Comparison of ENCODE assay signal across 18 mouse cellular contexts in the genomic region with DNA sequence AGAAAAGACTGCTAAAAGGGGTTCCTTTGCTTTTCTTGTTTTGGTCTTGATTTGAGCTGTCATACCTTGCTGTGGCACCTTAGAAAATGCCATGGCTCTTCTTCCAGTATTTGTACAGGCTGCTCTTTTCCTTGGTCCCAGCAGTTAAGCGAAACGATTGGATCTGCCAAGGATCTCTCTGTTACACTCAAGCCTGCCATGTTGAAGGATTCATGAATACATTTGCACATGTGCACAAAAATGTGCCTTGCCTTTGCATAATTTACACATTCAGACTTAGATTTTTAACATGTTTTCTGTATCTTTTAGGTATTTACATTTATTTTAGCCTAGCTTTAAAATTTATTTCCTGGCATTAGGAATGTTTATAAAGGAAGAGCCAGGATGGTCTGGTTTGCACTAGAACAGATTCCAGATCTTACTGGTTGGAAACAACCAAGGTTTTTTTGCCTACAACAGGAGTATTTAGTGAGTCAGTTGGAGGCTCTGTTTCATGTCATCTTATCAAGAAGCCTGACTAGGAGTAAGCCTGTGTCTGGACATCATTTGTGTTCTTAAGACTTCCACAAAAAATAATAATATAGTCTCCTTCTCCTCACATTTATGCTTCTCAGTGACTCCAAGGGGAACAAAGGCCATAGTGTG. TPM values are rescaled to one million over a fixed set of nuclear protein-coding genes. Genes with fewer than 3 reads are reported as not detected.
DNase-seq lines count a peak whose midpoint lies in the region; ATAC-seq and TF ChIP-seq lines count a peak whose summit lies in the region.
"Had no signal": no experiment of that assay in that cellular context is flagged by ENCODE, and none has a peak within 500 bp of the region (broad histone marks: within the 10 kb centered on the region; RNA-seq: fewer than 3 reads in every experiment).

No protein-coding gene starts in this region.

- no peaks in the 10 kb centered on the region for H3K9me3 ChIP-seq in heart, embryonic 10.5 days
- H3K9me3 ChIP-seq in neural tube, embryonic 13.5 days: no peaks in the 10 kb centered on the region
- H3K9me3 ChIP-seq in stomach, embryonic 15.5 days: no peaks in the 10 kb centered on the region
- H3K9me3 ChIP-seq: limb, embryonic 12.5 days had no signal

- H3K4me2 ChIP-seq in neural tube, embryonic 13.5 days: no peak overlapping the region
- no peak overlapping the region for H3K4me2 ChIP-seq in stomach, embryonic 15.5 days
- H3K4me2 ChIP-seq: heart, embryonic 11.5 days; limb, embryonic 12.5 days had no signal

- H3K4me1 ChIP-seq in heart, embryonic 10.5 days: no peaks in the 10 kb centered on the region
- H3K4me1 ChIP-seq in neural tube, embryonic 13.5 days (replicated peaks): peaks cover 18% of the 10 kb centered on the region
- H3K4me1 ChIP-seq in stomach, embryonic 15.5 days: peaks cover 11% of the 10 kb centered on the region; the same call in 1 of the 2 replicates

- peaks cover 91% of the 10 kb centered on the region for H3K36me3 ChIP-seq in heart, embryonic 10.5 days
- peaks cover 93% of the 10 kb centered on the region for H3K36me3 ChIP-seq in neural tube, embryonic 13.5 days
- peaks cover 46% of the 10 kb centered on the region for H3K36me3 ChIP-seq in stomach, embryonic 15.5 days

- H3K4me3 ChIP-seq in heart, embryonic 10.5 days: no peak overlapping the region
- H3K4me3 ChIP-seq in layer of hippocampus, adult 2 months: no peak overlapping the region
- no peak overlapping the region for H3K4me3 ChIP-seq in neural tube, embryonic 13.5 days
- no peak overlapping the region for H3K4me3 ChIP-seq in stomach, embryonic 15.5 days (replicated peaks)
- H3K4me3 ChIP-seq: gastrocnemius, adult 2 months; limb, embryonic 12.5 days had no signal

- intact Hi-C loops in left cerebral cortex, postnatal 36 days (cut with DNase I): no loop called here

- no peaks in the 10 kb centered on the region for H3K27me3 ChIP-seq in heart, embryonic 10.5 days (ENCODE audit: insufficient read depth, poor library complexity, severe bottlenecking)
- no peaks in the 10 kb centered on the region for H3K27me3 ChIP-seq in neural tube, embryonic 13.5 days
- H3K27me3 ChIP-seq in stomach, embryonic 15.5 days (replicated peaks): no peaks in the 10 kb centered on the region
- H3K27me3 ChIP-seq: limb, embryonic 12.5 days had no signal

- 0 out of 2 replicates have a peak overlapping the region, but pooled peaks have one; percentile 3 for H3K27ac ChIP-seq in heart, embryonic 10.5 days
- H3K27ac ChIP-seq in layer of hippocampus, adult 2 months: peak overlapping the region; percentile 59; the same call in 1 of the 2 replicates
- peak overlapping the region; percentile 38; the same call in 1 of the 2 replicates for H3K27ac ChIP-seq in neural tube, embryonic 13.5 days (replicated peaks)
- H3K27ac ChIP-seq in stomach, embryonic 15.5 days: peak overlapping the region; percentile 68
- H3K27ac ChIP-seq: gastrocnemius, adult 2 months had no signal

- TF ChIP-seq CTCF in layer of hippocampus, adult 2 months (conservative IDR thresholded peaks at IDR 0.05): no peak

- no peak for DNase-seq in heart, embryonic 10.5 days (ENCODE audit: low spot score)
- DNase-seq in heart, adult 11 months: no peak
- no peak for DNase-seq in layer of hippocampus, adult 2 months (ENCODE audit: low spot score in 2 of 2)
- DNase-seq in layer of hippocampus, postnatal 25 days (ENCODE audit: extremely low spot score in 1 of 2, low spot score in 1 of 2): no peak
- no peak for DNase-seq in neural tube, embryonic 10.5 days (ENCODE audit: extremely low spot score, low spot score)
- no peak for DNase-seq in left cerebral cortex, postnatal 36 days (ENCODE audit: low spot score in 2 of 2)
- DNase-seq: adrenal gland, adult 2 months; B cell, adult 2 months; cerebellum, adult 8-10 months; kidney, adult 18-20 months; kidney, postnatal 4 days; lung, adult 2 months; right cerebral cortex, postnatal 25 days had no signal

- H3K9ac ChIP-seq in neural tube, embryonic 13.5 days: no peak overlapping the region
- no peak overlapping the region for H3K9ac ChIP-seq in stomach, embryonic 15.5 days
- H3K9ac ChIP-seq: limb, embryonic 12.5 days had no signal

- ATAC-seq in neural tube, embryonic 13.5 days (ENCODE audit: low read depth): no peak
- peak; percentile 47; the same call in 1 of the 2 replicates for ATAC-seq in stomach, embryonic 15.5 days (ENCODE audit: insufficient read depth, low FRiP score, low read depth)

- WGBS in heart, embryonic 10.5 days: 86% methylated on average over 2 of the region's 2 CpGs
- 91% methylated on average over 2 of the region's 2 CpGs for WGBS in neural tube, embryonic 13.5 days
- WGBS in stomach, embryonic 15.5 days: 71% methylated on average over 2 of the region's 2 CpGs

RNA-seq across cellular contexts. Expression of gene Mroh8, which starts 29.0 kb away (rescaled TPM):
- polyA plus RNA-seq in heart, embryonic 10.5 days (2016; fragmentation: Nextera tagmentation; extraction: Ambion mirVana): 0.51 and 0.62 TPM in 2 replicates
- total RNA-seq in layer of hippocampus, adult 2 months (2021): 1 to 10 TPM in 1 of 2 experiments, under 1 TPM in 1; 0.61 to 1.2 TPM
- total RNA-seq in layer of hippocampus, postnatal 25 days (2021): 1 to 10 TPM; 1.0 to 1.2 TPM
- 0.42 and 0.80 TPM in 2 replicates for polyA plus RNA-seq in neural tube, embryonic 13.5 days (2015; fragmentation: Nextera tagmentation; extraction: Ambion mirVana)
- polyA plus RNA-seq in stomach, embryonic 15.5 days (2015; fragmentation: Nextera tagmentation; extraction: Ambion mirVana): 0.63 and 0.76 TPM in 2 replicates
- 1 to 10 TPM; 1.8 to 1.9 TPM for total RNA-seq in left cerebral cortex, postnatal 36 days (2021)

RNA-seq across cellular contexts. Expression of gene Rpn2, which starts 29.6 kb away (rescaled TPM):
- 254 and 281 TPM in 2 replicates for polyA plus RNA-seq in heart, embryonic 10.5 days (2016; fragmentation: Nextera tagmentation; extraction: Ambion mirVana)
- 100 to 1,000 TPM; 132 to 138 TPM for total RNA-seq in layer of hippocampus, adult 2 months (2021)
- 100 to 1,000 TPM; 133 to 141 TPM for total RNA-seq in layer of hippocampus, postnatal 25 days (2021)
- polyA plus RNA-seq in neural tube, embryonic 13.5 days (2015; fragmentation: Nextera tagmentation; extraction: Ambion mirVana): 214 and 222 TPM in 2 replicates
- 308 and 346 TPM in 2 replicates for polyA plus RNA-seq in stomach, embryonic 15.5 days (2015; fragmentation: Nextera tagmentation; extraction: Ambion mirVana)
- total RNA-seq in left cerebral cortex, postnatal 36 days (2021): 100 to 1,000 TPM; 124 to 128 TPM

RNA-seq across cellular contexts. Expression of gene Ghrh, which starts 38.9 kb away (rescaled TPM):
- not detected in 2 replicates for polyA plus RNA-seq in heart, embryonic 10.5 days (2016; fragmentation: Nextera tagmentation; extraction: Ambion mirVana)
- not detected for total RNA-seq in layer of hippocampus, adult 2 months (2021)
- total RNA-seq in layer of hippocampus, postnatal 25 days (2021): under 1 TPM in 1 of 2 experiments, not detected in 1; 0.59 TPM
- polyA plus RNA-seq in neural tube, embryonic 13.5 days (2015; fragmentation: Nextera tagmentation; extraction: Ambion mirVana): 0.57 and 0.68 TPM in 2 replicates
- polyA plus RNA-seq in stomach, embryonic 15.5 days (2015; fragmentation: Nextera tagmentation; extraction: Ambion mirVana): 0.49 TPM in 1 of 2 replicates, not detected in the other
- total RNA-seq in left cerebral cortex, postnatal 36 days (2021): not detected
- total RNA-seq: adrenal gland, adult 2 months; gastrocnemius, adult 2 months had no signal
- polyA plus RNA-seq: adrenal gland, adult 2 months; heart, embryonic 11.5 days; limb, embryonic 12.5 days; lung, adult 2 months had no signal

RNA-seq across cellular contexts. Expression of gene Manbal, which starts 59.0 kb away (rescaled TPM):
- polyA plus RNA-seq in heart, embryonic 10.5 days (2016; fragmentation: Nextera tagmentation; extraction: Ambion mirVana): 63.2 and 68.2 TPM in 2 replicates
- total RNA-seq in layer of hippocampus, adult 2 months (2021): 10 to 100 TPM; 52.0 to 55.7 TPM
- total RNA-seq in layer of hippocampus, postnatal 25 days (2021): 10 to 100 TPM; 61.3 to 66.5 TPM
- 77.6 and 89.9 TPM in 2 replicates for polyA plus RNA-seq in neural tube, embryonic 13.5 days (2015; fragmentation: Nextera tagmentation; extraction: Ambion mirVana)
- polyA plus RNA-seq in stomach, embryonic 15.5 days (2015; fragmentation: Nextera tagmentation; extraction: Ambion mirVana): 68.3 and 78.5 TPM in 2 replicates
- 10 to 100 TPM; 65.5 to 67.4 TPM for total RNA-seq in left cerebral cortex, postnatal 36 days (2021)

Comparison
In these comparisons a context has a peak if more than half of its experiments do, and no peak if none do; other contexts are left out.
1. H3K27ac ChIP-seq: peak in every context shown above with its lines; median percentile 68 in stomach, embryonic 15.5 days; 59 in layer of hippocampus, adult 2 months; 38 in neural tube, embryonic 13.5 days; 3 in heart, embryonic 10.5 days.